Mouse (Mus musculus): Measurements from ENCODE around the gene Gm28308.

The Gm28308 gene

DNA sequence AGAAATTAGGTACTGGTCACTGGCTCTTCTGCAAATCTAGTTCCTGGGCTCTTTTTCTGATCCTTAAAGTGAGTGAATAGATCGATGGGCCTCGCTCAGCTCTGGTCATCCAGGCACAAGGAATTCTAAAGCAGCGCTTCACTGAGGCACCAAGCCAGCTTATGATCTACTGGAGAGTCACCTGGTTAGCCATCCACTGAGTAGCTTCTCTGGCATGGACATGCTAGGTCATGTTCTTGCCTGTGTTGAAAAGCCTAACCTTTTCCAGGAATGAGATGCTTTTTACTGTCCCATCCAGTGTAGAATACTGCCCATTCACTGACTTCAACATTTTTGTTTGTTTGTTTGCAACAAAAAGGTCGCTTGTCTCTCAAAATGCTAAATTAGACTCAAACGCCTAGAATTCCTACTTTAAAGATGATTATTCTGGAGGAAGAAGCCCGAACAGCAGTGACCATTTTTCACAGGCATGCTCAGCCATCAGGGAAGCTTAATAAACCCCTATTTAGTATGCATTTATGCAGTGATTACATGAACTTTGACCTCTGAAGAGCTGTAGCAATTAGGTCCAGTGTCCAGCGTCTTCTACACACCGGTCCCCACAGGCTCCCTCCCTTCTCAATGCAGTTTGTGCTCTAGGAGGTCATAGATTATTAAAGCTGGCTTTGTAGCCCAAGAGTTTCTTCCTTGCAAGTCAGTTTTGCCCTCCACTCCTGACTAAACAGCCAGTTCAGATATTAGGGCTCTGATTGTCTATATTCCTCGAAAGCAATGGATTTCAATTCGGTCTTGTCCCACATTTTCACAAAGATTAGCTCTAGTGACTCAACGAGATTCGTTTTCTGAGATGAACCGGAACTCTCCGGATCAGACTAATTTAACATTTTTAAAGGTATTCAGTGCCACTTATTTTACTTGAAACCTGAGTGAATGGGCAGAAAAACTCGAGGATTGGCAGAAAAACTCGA is 60.6 kb downstream of the Gm28308 start:
- DNase-seq = no peak

GRCm38 (mm10) chr6:52151571-52151970 is 61.6 kb downstream of the Gm28308 start:
- no peak for DNase-seq

DNA sequence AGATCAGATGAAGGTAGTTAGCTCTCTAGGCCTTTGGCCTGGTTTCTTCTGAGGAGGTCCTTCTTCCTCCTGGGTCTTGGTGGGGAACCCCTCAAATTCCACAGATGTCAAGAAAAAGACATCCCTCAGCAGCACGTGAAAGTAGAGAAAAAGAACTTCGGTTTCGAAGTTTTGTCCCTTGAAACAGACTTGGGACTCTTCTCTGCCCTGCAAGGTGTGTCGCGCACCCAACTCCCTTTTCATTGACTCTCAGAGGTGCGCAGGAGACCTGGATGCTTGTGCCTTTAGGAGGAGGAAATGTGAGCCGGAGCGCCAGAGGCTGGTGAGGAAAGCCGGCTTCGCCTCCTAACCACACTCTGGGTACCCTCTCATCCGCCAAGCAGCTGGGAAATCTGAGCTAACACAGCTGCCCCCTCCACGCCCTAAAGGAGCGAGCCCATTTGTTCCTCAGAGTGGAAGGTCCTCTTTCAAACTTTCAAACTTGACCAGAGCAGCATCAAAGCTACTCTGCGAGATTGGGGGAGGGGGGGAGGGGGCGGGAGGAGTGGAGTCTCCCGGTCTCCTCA is 62.7 kb downstream of the Gm28308 start:
- no peak for DNase-seq

DNA sequence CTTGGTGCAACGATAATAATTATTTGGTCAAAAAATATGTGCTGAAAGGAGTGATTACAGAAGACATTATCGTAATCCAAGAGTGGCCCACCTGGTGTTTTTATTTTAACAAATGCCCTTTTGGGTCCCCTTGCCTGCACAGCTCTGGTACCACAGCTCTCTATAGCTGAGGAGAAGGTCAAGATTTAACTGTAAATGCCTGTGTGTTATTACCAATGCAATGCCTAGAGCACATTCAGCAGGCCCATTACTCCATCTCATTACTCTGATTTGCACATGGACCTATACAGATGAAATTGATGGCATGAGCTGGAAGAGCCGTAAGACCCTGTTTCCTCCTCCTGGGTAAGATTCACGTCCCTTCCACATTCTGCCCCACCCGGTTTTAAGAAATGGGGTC is 74.0 kb downstream of the Gm28308 start:
- DNase-seq = no peak

- no peak for DNase-seq
These were observed 74.6 kb downstream of the Gm28308 start for GRCm38 (mm10) chr6:52138576-52138975.

- DNase-seq = no peak
These were observed 75.2 kb downstream of the Gm28308 start for GRCm38 (mm10) chr6:52137841-52138535.

- no peak for DNase-seq
These were observed 89.5 kb downstream of the Gm28308 start for GRCm38 (mm10) chr6:52123673-52124072.

DNA sequence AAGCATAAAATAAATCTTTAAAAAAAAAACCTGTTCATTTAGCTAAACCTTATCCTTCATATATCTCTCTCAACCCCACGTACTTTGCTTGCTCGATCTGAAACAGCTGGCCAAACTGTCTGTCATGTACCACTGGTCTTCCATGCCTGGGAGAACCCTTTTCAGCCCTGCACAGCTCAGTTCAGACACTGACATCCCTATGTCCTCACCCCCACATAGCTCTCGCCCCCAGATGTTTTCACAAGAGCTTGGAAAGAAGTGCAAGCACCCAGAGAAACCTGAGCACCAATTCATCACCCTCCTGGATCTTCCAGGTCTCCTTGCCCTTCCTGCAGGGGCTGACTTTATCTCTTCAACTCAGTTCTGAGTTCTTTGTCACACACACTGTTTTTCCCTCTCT is 92.0 kb downstream of the Gm28308 start:
- DNase-seq = no peak

DNA sequence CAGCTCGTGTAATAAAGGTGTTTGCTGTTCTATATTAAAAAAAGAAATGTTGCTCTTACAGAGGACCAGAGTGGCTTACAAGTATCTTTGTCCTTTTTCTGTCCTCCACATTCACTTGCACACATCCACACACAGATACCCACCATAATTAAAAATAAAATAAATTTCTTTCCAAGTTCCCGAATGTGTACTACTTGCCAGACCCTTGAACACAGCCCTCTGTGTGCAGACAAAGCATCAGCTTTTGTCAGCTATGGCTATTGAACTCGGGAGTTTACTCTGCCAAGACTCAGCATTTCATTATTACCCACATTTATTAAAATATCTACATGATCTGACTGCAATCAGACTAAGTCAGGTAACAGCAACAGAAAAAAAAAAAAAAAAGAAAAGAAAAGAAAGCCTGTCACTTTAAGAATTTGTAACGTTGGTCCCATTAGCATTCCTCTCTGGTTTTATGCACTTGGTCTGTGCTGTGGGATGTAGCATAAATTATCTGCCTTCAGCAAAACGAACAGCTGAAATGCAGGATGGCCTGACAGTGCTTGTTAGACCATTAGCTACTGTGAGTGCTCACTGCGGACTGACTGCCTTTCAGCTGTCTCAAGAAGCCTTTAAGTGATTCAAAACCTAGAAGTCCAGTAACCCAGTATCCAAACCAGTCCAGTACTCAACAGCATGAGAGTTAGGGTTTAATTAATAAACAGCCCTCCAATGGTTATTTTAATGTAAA is 94.1 kb downstream of the Gm28308 start:
- DNase-seq = no peak

DNA sequence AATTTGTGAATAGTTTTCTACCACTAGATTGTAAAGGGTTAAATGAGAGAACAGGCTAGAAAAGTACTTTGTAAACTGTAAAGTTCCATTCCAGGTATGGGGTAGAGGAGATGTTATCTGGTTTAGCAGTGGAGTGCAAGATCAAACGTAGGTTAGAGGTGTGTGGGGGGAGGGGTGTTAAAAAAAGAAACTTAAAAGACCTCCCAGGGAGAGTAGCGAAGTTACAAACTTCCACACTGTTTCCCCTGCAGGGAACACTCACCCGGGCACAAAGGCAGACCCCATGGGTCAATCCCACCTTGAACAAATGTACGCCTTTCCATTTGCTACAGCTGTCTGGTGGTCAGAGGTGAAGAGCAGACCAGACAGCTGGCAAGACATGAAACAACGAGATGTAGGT is 97.2 kb downstream of the Gm28308 start:
- DNase-seq = peak; percentile 42
